Comparison of ENCODE assay signal across 8 mouse cellular contexts in genomic region chr9:122569511-122570455, GRCm38 (mm10).
A peak's percentile ranks its signal among the peaks of the same experiment; 100 is the strongest.
DNase-seq lines count a peak whose midpoint lies in the region; ATAC-seq and TF ChIP-seq lines count a peak whose summit lies in the region.
"Had no signal": no experiment of that assay in that cellular context is flagged by ENCODE, and none has a peak within 500 bp of the region (broad histone marks: within the 10 kb centered on the region; RNA-seq: fewer than 3 reads in every experiment).

No protein-coding gene starts in this region.

- H3K27ac ChIP-seq in lung, postnatal 0 days (ENCODE audit: low read length) = no peak overlapping the region
- no peak overlapping the region for H3K27ac ChIP-seq in embryonic facial prominence, embryonic 13.5 days
- no peak overlapping the region for H3K27ac ChIP-seq in intestine, postnatal 0 days (ENCODE audit: low read depth, low read length)
- no peak overlapping the region for H3K27ac ChIP-seq in stomach, embryonic 14.5 days (ENCODE audit: low read length)

- peak overlapping the region; percentile 35; the same call in 1 of the 2 replicates for H3K4me2 ChIP-seq in lung, postnatal 0 days (replicated peaks; ENCODE audit: low read depth, low read length)
- peak overlapping the region; percentile 91 for H3K4me2 ChIP-seq in embryonic facial prominence, embryonic 13.5 days
- H3K4me2 ChIP-seq in intestine, postnatal 0 days (replicated peaks; ENCODE audit: low read depth) = peak overlapping the region; percentile 51
- peak overlapping the region; percentile 69 for H3K4me2 ChIP-seq in stomach, embryonic 14.5 days (replicated peaks; ENCODE audit: low read depth, low read length)

- peaks cover 11% of the 10 kb centered on the region for H3K4me1 ChIP-seq in lung, postnatal 0 days (ENCODE audit: insufficient read depth, low read depth, low read length)
- H3K4me1 ChIP-seq in lung, adult 2 months (ENCODE audit: control insufficient read depth, insufficient read depth, low read length) = no peaks in the 10 kb centered on the region
- peaks cover 36% of the 10 kb centered on the region for H3K4me1 ChIP-seq in embryonic facial prominence, embryonic 13.5 days
- no peaks in the 10 kb centered on the region for H3K4me1 ChIP-seq in intestine, postnatal 0 days (replicated peaks; ENCODE audit: control insufficient read depth, insufficient read depth, low read length)
- peaks cover 14% of the 10 kb centered on the region; the same call in 1 of the 2 replicates for H3K4me1 ChIP-seq in stomach, embryonic 14.5 days (ENCODE audit: control insufficient read depth, insufficient read depth, low read length)

- TF ChIP-seq POLR2A in lung, adult 2 months (IDR thresholded peaks at IDR 0.05; ENCODE audit: borderline replicate concordance, extremely low read depth, low read depth, low read length) = no peak

- whole genome bisulfite sequencing in lung, postnatal 0 days = under 1% methylated on average over 48 of the region's 48 CpGs
- WGBS in lung, adult 2 months = 1% methylated on average over 48 of the region's 48 CpGs
- WGBS in embryonic facial prominence, embryonic 13.5 days = 1% methylated on average over 48 of the region's 48 CpGs
- WGBS in intestine, postnatal 0 days = under 1% methylated on average over 48 of the region's 48 CpGs
- under 1% methylated on average over 48 of the region's 48 CpGs for WGBS in stomach, embryonic 14.5 days

- no peaks in the 10 kb centered on the region for H3K36me3 ChIP-seq in lung, postnatal 0 days (ENCODE audit: insufficient read depth, low read length)
- no peaks in the 10 kb centered on the region for H3K36me3 ChIP-seq in embryonic facial prominence, embryonic 13.5 days
- H3K36me3 ChIP-seq in intestine, postnatal 0 days (ENCODE audit: control insufficient read depth, insufficient read depth) = no peaks in the 10 kb centered on the region
- no peaks in the 10 kb centered on the region for H3K36me3 ChIP-seq in stomach, embryonic 14.5 days (ENCODE audit: control insufficient read depth, insufficient read depth, low read length)

- no peak for DNase-seq in lung, postnatal 0 days (ENCODE audit: low spot score)
- no peak for DNase-seq in lung, adult 2 months
- DNase-seq in frontal cortex, postnatal 25 days (ENCODE audit: low spot score in 2 of 2) = no peak
- DNase-seq in thymus, postnatal 25 days = no peak

- no peak overlapping the region for H3K9ac ChIP-seq in lung, postnatal 0 days (replicated peaks; ENCODE audit: low read depth)
- peak overlapping the region; percentile 52 for H3K9ac ChIP-seq in embryonic facial prominence, embryonic 13.5 days
- H3K9ac ChIP-seq in intestine, postnatal 0 days (ENCODE audit: low read depth, low read length) = no peak overlapping the region
- H3K9ac ChIP-seq in stomach, embryonic 14.5 days (replicated peaks; ENCODE audit: low read depth, low read length) = no peak overlapping the region

- TF ChIP-seq EP300 in lung, postnatal 0 days (IDR thresholded peaks at IDR 0.05) = no peak

- peaks cover 60% of the 10 kb centered on the region for H3K27me3 ChIP-seq in lung, postnatal 0 days (replicated peaks; ENCODE audit: insufficient read depth, low read length)
- peaks cover 81% of the 10 kb centered on the region for H3K27me3 ChIP-seq in embryonic facial prominence, embryonic 13.5 days
- H3K27me3 ChIP-seq in intestine, postnatal 0 days (replicated peaks; ENCODE audit: control insufficient read depth, insufficient read depth, low read length) = peaks cover 61% of the 10 kb centered on the region
- peaks cover 49% of the 10 kb centered on the region for H3K27me3 ChIP-seq in stomach, embryonic 14.5 days (ENCODE audit: control insufficient read depth, insufficient read depth, low read length)

- TF ChIP-seq CTCF in lung, postnatal 0 days (IDR thresholded peaks at IDR 0.05) = no peak
- no peak for TF ChIP-seq CTCF in lung, adult 2 months (IDR thresholded peaks at IDR 0.05; ENCODE audit: insufficient read depth, low read length)
- no peak for TF ChIP-seq CTCF in intestine, postnatal 0 days (IDR thresholded peaks at IDR 0.05; ENCODE audit: low read depth)

- H3K9me3 ChIP-seq in lung, postnatal 0 days (ENCODE audit: low read length) = no peaks in the 10 kb centered on the region
- no peaks in the 10 kb centered on the region for H3K9me3 ChIP-seq in embryonic facial prominence, embryonic 13.5 days
- no peaks in the 10 kb centered on the region for H3K9me3 ChIP-seq in intestine, postnatal 0 days (ENCODE audit: control insufficient read depth)
- H3K9me3 ChIP-seq in stomach, embryonic 14.5 days (ENCODE audit: control insufficient read depth, low read depth, low read length) = no peaks in the 10 kb centered on the region

- peak overlapping the region; percentile 15; the same call in 1 of the 2 replicates for H3K4me3 ChIP-seq in lung, postnatal 0 days (ENCODE audit: low read depth, low read length)
- H3K4me3 ChIP-seq in lung, adult 2 months (replicated peaks; ENCODE audit: extremely low read depth, low read depth, low read length) = no peak overlapping the region
- H3K4me3 ChIP-seq in embryonic facial prominence, embryonic 13.5 days = peak overlapping the region; percentile 50
- H3K4me3 ChIP-seq in intestine, postnatal 0 days (ENCODE audit: low read depth, low read length) = peak overlapping the region; percentile 25
- H3K4me3 ChIP-seq in stomach, embryonic 14.5 days (ENCODE audit: low read depth, low read length) = peak overlapping the region; percentile 35
- H3K4me3 ChIP-seq: myocyte had no signal

- ATAC-seq in lung, postnatal 0 days = no peak
- no peak for ATAC-seq in embryonic facial prominence, embryonic 13.5 days (ENCODE audit: insufficient number of reproducible peaks, insufficient read depth, low FRiP score, low TSS enrichment, low read depth)
- ATAC-seq in intestine, postnatal 0 days = no peak
- no peak for ATAC-seq in stomach, embryonic 14.5 days (ENCODE audit: insufficient number of reproducible peaks, insufficient read depth, low FRiP score, low read depth)

Comparison
In these comparisons a context has a peak if more than half of its experiments do, and no peak if none do; other contexts are left out.
1. H3K4me2 ChIP-seq: peak in every context shown above with its lines; median percentile 91 in embryonic facial prominence, embryonic 13.5 days; 69 in stomach, embryonic 14.5 days; 51 in intestine, postnatal 0 days; 35 in lung, postnatal 0 days.